Mouse (Mus musculus) heart, embryonic 11.5 days (tissue): ENCODE measurements at regions not wholly inside any gene's neighbourhood (a gene's known extent, or its start where the extent isn't known, plus 50 kb on each side); places are given as distances from the start of the nearest gene placed in this dataset.

Experiments
- ATAC-seq: fragments of 200-750 bp; cut with Nextera tagmentation; replicated peaks from 2 replicates; pipeline ENCODE4 v1.8.0; 2017; ENCODE audit warnings: moderate library complexity; ENCODE audit not compliant: insufficient number of reproducible peaks, low FRiP score, low TSS enrichment
- H3K27ac ChIP-seq: fragments of 300-500 bp; sonication (generic); 2 replicates; pipeline ENCODE4 v1.5.1; 2014; ENCODE audit warnings: mild to moderate bottlenecking, low read depth, low read length
- H3K27me3 ChIP-seq: fragments of 300-500 bp; sonication (generic); 2 replicates; pipeline ENCODE4 v1.6.1; 2014; ENCODE audit warnings: mild to moderate bottlenecking, low read length, mixed read lengths; ENCODE audit not compliant: control insufficient read depth, insufficient read depth
- H3K36me3 ChIP-seq: fragments of 300-500 bp; sonication (generic); 2 replicates; pipeline ENCODE4 v1.6.1; 2014; ENCODE audit warnings: mild to moderate bottlenecking, low read length, moderate library complexity, mixed read lengths; ENCODE audit not compliant: control insufficient read depth, insufficient read depth
- H3K4me1 ChIP-seq: fragments of 300-500 bp; sonication (generic); 2 replicates; pipeline ENCODE4 v1.6.1; 2014; ENCODE audit warnings: low read length; ENCODE audit not compliant: control insufficient read depth, insufficient read depth
- H3K4me2 ChIP-seq: fragments of 300-500 bp; sonication (generic); 2 replicates; pipeline ENCODE4 v1.6.1; 2014; ENCODE audit warnings: mild to moderate bottlenecking, moderate library complexity
- H3K4me3 ChIP-seq: fragments of 300-500 bp; sonication (generic); 2 replicates; pipeline ENCODE4 v1.5.1; 2014; ENCODE audit warnings: low read depth, low read length
- H3K9ac ChIP-seq: fragments of 300-500 bp; sonication (generic); 2 replicates; pipeline ENCODE4 v1.6.1; 2014; ENCODE audit warnings: mild to moderate bottlenecking, low read depth, low read length, moderate library complexity
- H3K9me3 ChIP-seq: fragments of 300-500 bp; sonication (generic); replicated peaks from 2 replicates; pipeline ENCODE4 v1.6.1; 2016; ENCODE audit warnings: low read length; ENCODE audit not compliant: control insufficient read depth
- WGBS: fragments of 180-500 bp; shearing (Covaris S2); extraction: QIAGEN DNeasy Blood & Tissue Kit; methylation state at CpG from one replicate; pipeline ENCODE4 v1.1.7; 2014; ENCODE audit not compliant: insufficient replicate concordance; 5-methylcytosine and 5-hydroxymethylcytosine counted together

GRCm38 (mm10) chr5:64447847-64448246 lies 291.7 kb downstream of the Tbc1d1 start:
- Histone ChIP-seq H3K4me2 (no peak overlapping the region), H3K27me3 (no peaks in the 10 kb centered on the region), H3K27ac (no peak overlapping the region), H3K9ac (no peak overlapping the region), H3K36me3 (no peaks in the 10 kb centered on the region), H3K4me1 (no peaks in the 10 kb centered on the region), H3K9me3 (no peaks in the 10 kb centered on the region), H3K4me3 (no peak overlapping the region)
- WGBS: 36% methylated on average over 4 of the region's 4 CpGs
- ATAC-seq: no peak

DNA sequence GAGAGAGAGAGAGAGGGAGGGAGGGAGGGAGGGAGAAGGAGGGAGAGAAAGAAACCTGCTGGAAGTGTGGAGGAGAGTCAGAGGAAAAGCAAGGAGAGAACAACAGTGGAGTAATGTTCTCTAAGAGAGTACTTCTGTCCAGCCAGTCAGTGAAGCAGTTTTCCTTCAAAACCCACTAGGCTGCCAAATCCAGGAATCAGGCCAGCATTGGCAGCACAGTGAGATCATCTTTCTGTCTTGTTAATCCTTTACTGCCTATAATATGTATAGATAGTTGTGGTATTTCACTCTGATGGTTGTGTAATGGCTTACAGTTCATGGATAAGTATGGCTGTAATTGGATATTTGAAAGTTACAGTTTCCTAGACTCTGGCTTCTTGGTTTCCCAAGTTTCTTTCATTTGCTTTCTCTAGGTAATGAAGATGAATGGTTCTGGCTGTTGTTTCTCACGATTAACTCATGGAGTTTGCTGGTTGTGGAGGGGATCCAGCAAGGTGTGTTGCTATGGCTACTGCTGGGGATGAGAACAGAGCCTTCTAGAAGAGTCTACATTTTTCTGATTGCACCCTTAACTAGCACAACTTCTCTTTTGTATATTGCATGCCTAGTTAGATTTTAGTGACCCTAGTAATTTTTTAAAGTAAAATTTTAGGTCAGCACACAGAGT lies 296.7 kb downstream of the Tbc1d1 start:
- 32% methylated on average over 1 of the region's 1 CpGs for WGBS
- Histone ChIP-seq H3K9me3 (no peaks in the 10 kb centered on the region), H3K4me2 (no peak overlapping the region), H3K4me3 (no peak overlapping the region), H3K36me3 (no peaks in the 10 kb centered on the region), H3K27ac (no peak overlapping the region), H3K27me3 (no peaks in the 10 kb centered on the region), H3K4me1 (no peaks in the 10 kb centered on the region), H3K9ac (no peak overlapping the region)
- no peak for ATAC-seq

DNA sequence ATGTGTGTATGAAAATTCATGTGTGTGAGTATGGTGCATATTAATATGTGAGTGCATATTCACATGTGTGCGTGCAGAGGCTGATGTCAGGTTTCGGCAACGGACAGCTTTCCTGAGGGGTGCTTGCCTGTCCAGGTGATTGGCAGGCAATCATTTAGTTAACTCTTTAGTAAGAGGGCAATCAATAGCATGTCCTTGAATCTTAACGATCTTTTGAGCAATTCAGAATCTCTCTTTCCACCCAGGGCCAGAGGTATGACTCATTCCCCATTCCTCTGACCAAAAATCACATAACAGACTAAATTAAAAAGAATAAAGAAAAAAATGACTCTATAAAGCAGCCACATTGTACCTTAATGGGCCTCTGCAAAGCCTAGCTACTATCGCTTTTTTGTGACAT lies 303.7 kb downstream of the Tbc1d1 start:
- ATAC-seq: no peak
- Histone ChIP-seq H3K27me3 (no peaks in the 10 kb centered on the region), H3K36me3 (no peaks in the 10 kb centered on the region), H3K9ac (no peak overlapping the region), H3K4me2 (no peak overlapping the region), H3K27ac (no peak overlapping the region), H3K4me1 (no peaks in the 10 kb centered on the region), H3K9me3 (no peaks in the 10 kb centered on the region), H3K4me3 (no peak overlapping the region)
- WGBS: 78% methylated on average over 5 of the region's 5 CpGs

- H3K27me3 ChIP-seq: no peaks in the 10 kb centered on the region
- no peak overlapping the region for H3K27ac ChIP-seq
- H3K4me1 ChIP-seq: no peaks in the 10 kb centered on the region
- H3K36me3 ChIP-seq: no peaks in the 10 kb centered on the region
- no peaks in the 10 kb centered on the region for H3K9me3 ChIP-seq
- ATAC-seq: no peak
- H3K9ac ChIP-seq: no peak overlapping the region
- 77% methylated on average over 1 of the region's 1 CpGs for WGBS
- no peak overlapping the region for H3K4me3 ChIP-seq
- no peak overlapping the region for H3K4me2 ChIP-seq
Observed at GRCm38 (mm10) chr5:64460891-64461290, 304.8 kb downstream of the Tbc1d1 start.

GRCm38 (mm10) chr5:64461592-64461991 lies 305.5 kb downstream of the Tbc1d1 start:
- Histone ChIP-seq H3K4me2 (no peak overlapping the region), H3K9ac (no peak overlapping the region), H3K27ac (no peak overlapping the region), H3K9me3 (no peaks in the 10 kb centered on the region), H3K36me3 (no peaks in the 10 kb centered on the region), H3K4me1 (no peaks in the 10 kb centered on the region), H3K4me3 (no peak overlapping the region), H3K27me3 (no peaks in the 10 kb centered on the region)
- 69% methylated on average over 4 of the region's 4 CpGs for WGBS
- no peak for ATAC-seq

- WGBS: 58% methylated on average over 3 of the region's 3 CpGs
- no peaks in the 10 kb centered on the region for H3K27me3 ChIP-seq
- no peak overlapping the region for H3K27ac ChIP-seq
- H3K4me1 ChIP-seq: no peaks in the 10 kb centered on the region
- no peak overlapping the region for H3K9ac ChIP-seq
- no peak overlapping the region for H3K4me2 ChIP-seq
- no peak overlapping the region for H3K4me3 ChIP-seq
- ATAC-seq: no peak
- H3K36me3 ChIP-seq: no peaks in the 10 kb centered on the region
- H3K9me3 ChIP-seq: no peaks in the 10 kb centered on the region
Observed at GRCm38 (mm10) chr5:64462411-64462810, 306.3 kb downstream of the Tbc1d1 start.

- Histone ChIP-seq H3K4me3 (no peak overlapping the region), H3K4me1 (no peaks in the 10 kb centered on the region), H3K36me3 (no peaks in the 10 kb centered on the region), H3K27me3 (no peaks in the 10 kb centered on the region), H3K27ac (no peak overlapping the region), H3K9me3 (no peaks in the 10 kb centered on the region), H3K9ac (no peak overlapping the region), H3K4me2 (no peak overlapping the region)
- 68% methylated on average over 5 of the region's 5 CpGs for WGBS
- ATAC-seq: no peak
Observed at GRCm38 (mm10) chr5:64463570-64463969, 307.5 kb downstream of the Tbc1d1 start.

GRCm38 (mm10) chr5:64466320-64466719 lies 310.2 kb downstream of the Tbc1d1 start:
- Histone ChIP-seq H3K4me3 (no peak overlapping the region), H3K4me1 (no peaks in the 10 kb centered on the region), H3K4me2 (no peak overlapping the region), H3K9me3 (no peaks in the 10 kb centered on the region), H3K9ac (no peak overlapping the region), H3K27ac (no peak overlapping the region), H3K27me3 (no peaks in the 10 kb centered on the region), H3K36me3 (no peaks in the 10 kb centered on the region)
- ATAC-seq: no peak
- WGBS: 80% methylated on average over 3 of the region's 3 CpGs

GRCm38 (mm10) chr5:64467856-64468255 lies 311.8 kb downstream of the Tbc1d1 start:
- 82% methylated on average over 3 of the region's 3 CpGs for WGBS
- no peak overlapping the region for H3K27ac ChIP-seq
- ATAC-seq: no peak
- no peaks in the 10 kb centered on the region for H3K27me3 ChIP-seq
- no peak overlapping the region for H3K4me2 ChIP-seq
- H3K9ac ChIP-seq: no peak overlapping the region
- no peaks in the 10 kb centered on the region for H3K36me3 ChIP-seq
- no peaks in the 10 kb centered on the region for H3K9me3 ChIP-seq
- H3K4me1 ChIP-seq: no peaks in the 10 kb centered on the region
- H3K4me3 ChIP-seq: no peak overlapping the region
